Mouse (Mus musculus): ENCODE measurements at regions not wholly inside any gene's neighbourhood (a gene's known extent, or its start where the extent isn't known, plus 50 kb on each side); places are given as distances from the start of the nearest gene placed in this dataset.

- DNase-seq (ENCODE audit: low spot score in 2 of 2): no peak
Observed at GRCm38 (mm10) chr9:15175866-15176265, 63.0 kb upstream of the Vstm5 start.

- DNase-seq (ENCODE audit: low spot score in 2 of 2): no peak
Observed at GRCm38 (mm10) chr9:15175412-15175811, 63.4 kb upstream of the Vstm5 start.

- no peak for DNase-seq (ENCODE audit: low spot score in 2 of 2)
Observed at GRCm38 (mm10) chr9:15170911-15171310, 59.0 kb upstream of the Hephl1 start.

GRCm38 (mm10) chr9:15169714-15170113, 57.8 kb upstream of the Hephl1 start:
- DNase-seq (ENCODE audit: low spot score in 2 of 2): peak in 1 of 2 experiments; percentile 36

- DNase-seq (ENCODE audit: low spot score in 2 of 2): no peak
Observed at GRCm38 (mm10) chr9:15168961-15169360, 57.1 kb upstream of the Hephl1 start.

GRCm38 (mm10) chr9:15166896-15167295, 55.0 kb upstream of the Hephl1 start:
- no peak for DNase-seq (ENCODE audit: low spot score in 2 of 2)

- no peak for DNase-seq (ENCODE audit: low spot score in 2 of 2)
Observed at GRCm38 (mm10) chr9:15166476-15166875, 54.6 kb upstream of the Hephl1 start.
